Mouse (Mus musculus): ENCODE results near the gene Olfr1134.

DNA sequence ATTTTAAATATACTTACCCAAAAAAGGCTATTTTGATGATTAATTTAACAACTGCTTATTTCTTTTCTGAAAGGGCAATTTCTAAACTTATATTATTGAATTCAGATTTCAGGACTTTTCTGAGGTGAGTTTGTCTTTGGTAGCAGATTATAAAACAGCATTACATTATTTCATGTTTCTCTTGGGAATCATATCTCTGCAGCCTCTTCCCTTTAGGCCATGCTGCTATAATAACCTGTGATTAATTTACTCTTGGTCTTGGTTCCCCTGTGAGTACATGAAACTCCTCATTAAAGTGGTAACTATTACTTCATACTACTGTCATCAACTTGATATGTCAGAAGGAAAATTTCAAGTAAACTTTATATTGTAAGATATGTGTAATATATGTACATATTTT lies 20.8 kb downstream of the Olfr1134 start, which contains the start of gene Olfr1132:
- TF ChIP-seq CTCF (IDR thresholded peaks at IDR 0.05; ENCODE audit: extremely low read depth, insufficient read depth, low read length) (no peak), POLR2A (IDR thresholded peaks at IDR 0.05; ENCODE audit: extremely low read depth, insufficient read depth, low read length) (no peak)
